ENCODE assay signal across 10 mouse cellular contexts in genomic region chr2:174297851-174298250, GRCm38 (mm10). TPM values are rescaled to one million over a fixed set of nuclear protein-coding genes. Genes with fewer than 3 reads are reported as not detected.
A peak's percentile ranks its signal among the peaks of the same experiment; 100 is the strongest.
DNase-seq lines count a peak whose midpoint lies in the region; ATAC-seq and TF ChIP-seq lines count a peak whose summit lies in the region.
"Had no signal": no experiment of that assay in that cellular context is flagged by ENCODE, and none has a peak within 500 bp of the region (broad histone marks: within the 10 kb centered on the region; RNA-seq: fewer than 3 reads in every experiment).

No protein-coding gene starts in this region.

- H3K4me1 ChIP-seq in erythroblast, embryonic 14.5 days (ENCODE audit: control insufficient read depth) = peaks cover 56% of the 10 kb centered on the region
- peaks cover 20% of the 10 kb centered on the region for H3K4me1 ChIP-seq in kidney, embryonic 16.5 days (ENCODE audit: insufficient read depth, low read length)
- peaks cover 8% of the 10 kb centered on the region; the same call in 1 of the 2 replicates for H3K4me1 ChIP-seq in hindbrain, embryonic 14.5 days (replicated peaks; ENCODE audit: control insufficient read depth, insufficient read depth, low read length)
- peaks cover 45% of the 10 kb centered on the region for H3K4me1 ChIP-seq in liver, embryonic 15.5 days (replicated peaks)

- H3K27me3 ChIP-seq in erythroblast, embryonic 14.5 days (ENCODE audit: control insufficient read depth) = peaks cover 56% of the 10 kb centered on the region
- peaks cover 37% of the 10 kb centered on the region for H3K27me3 ChIP-seq in kidney, embryonic 16.5 days (ENCODE audit: insufficient read depth, low read length)
- peaks cover 41% of the 10 kb centered on the region for H3K27me3 ChIP-seq in hindbrain, embryonic 14.5 days (ENCODE audit: control insufficient read depth, insufficient read depth, low read length)
- H3K27me3 ChIP-seq in liver, embryonic 15.5 days = peaks cover 53% of the 10 kb centered on the region

- TF ChIP-seq CTCF in left cerebral cortex, adult 2 months (IDR thresholded peaks at IDR 0.05) = no peak

- H3K9me3 ChIP-seq in erythroblast, embryonic 14.5 days (ENCODE audit: control insufficient read depth, low read length) = peaks cover 59% of the 10 kb centered on the region
- H3K9me3 ChIP-seq in kidney, embryonic 16.5 days (ENCODE audit: low read length) = peaks cover 69% of the 10 kb centered on the region
- peaks cover 65% of the 10 kb centered on the region for H3K9me3 ChIP-seq in hindbrain, embryonic 14.5 days (ENCODE audit: control insufficient read depth, low read length)
- peaks cover 18% of the 10 kb centered on the region for H3K9me3 ChIP-seq in liver, embryonic 15.5 days (replicated peaks)

- H3K4me2 ChIP-seq in kidney, embryonic 16.5 days (replicated peaks; ENCODE audit: low read depth, low read length) = peak overlapping the region; percentile 62; the same call in 1 of the 2 replicates
- no peak overlapping the region for H3K4me2 ChIP-seq in hindbrain, embryonic 14.5 days (replicated peaks)
- peak overlapping the region; percentile 78 for H3K4me2 ChIP-seq in liver, embryonic 15.5 days

- H3K4me3 ChIP-seq in erythroblast, embryonic 14.5 days (replicated peaks) = peak overlapping the region; percentile 19
- H3K4me3 ChIP-seq in kidney, embryonic 16.5 days (ENCODE audit: low read length) = 0 out of 2 replicates have a peak overlapping the region, but pooled peaks have one; percentile 41
- H3K4me3 ChIP-seq in hindbrain, embryonic 14.5 days (replicated peaks; ENCODE audit: low read length) = peak overlapping the region; percentile 7; the same call in 1 of the 2 replicates
- peak overlapping the region; percentile 68 for H3K4me3 ChIP-seq in liver, embryonic 15.5 days (replicated peaks)
- no peak overlapping the region for H3K4me3 ChIP-seq in left cerebral cortex, adult 2 months

- WGBS in kidney, embryonic 16.5 days = 71% methylated on average over 19 of the region's 19 CpGs
- WGBS in hindbrain, embryonic 14.5 days = 60% methylated on average over 19 of the region's 19 CpGs
- 44% methylated on average over 19 of the region's 19 CpGs for WGBS in liver, embryonic 15.5 days (ENCODE audit: insufficient replicate concordance)

- DNase-seq in kidney, postnatal 4 days = no peak
- DNase-seq in hindbrain, embryonic 14.5 days (ENCODE audit: low spot score) = no peak
- DNase-seq in left cerebral cortex, adult 2 months (ENCODE audit: extremely low spot score in 1 of 2, low spot score in 2 of 2) = no peak
- no peak for DNase-seq in gastrocnemius, adult 18-20 months (ENCODE audit: low spot score)
- DNase-seq: cerebellum, adult 8-10 months had no signal

- intact Hi-C loops in left cerebral cortex, adult 2 months (cut with DNase I) = loop anchor here (1.0 to 5.0 kb wide), 2 partner anchors 221 to 717 kb away; partner anchors contain the start of gene Stx16

- no peak for ATAC-seq in erythroblast, adult 5-6 weeks (replicated peaks; ENCODE audit: low FRiP score, poor library complexity, severe bottlenecking)
- ATAC-seq in kidney, embryonic 16.5 days (ENCODE audit: low FRiP score, low TSS enrichment) = no peak
- no peak for ATAC-seq in hindbrain, embryonic 14.5 days (ENCODE audit: low FRiP score)
- no peak for ATAC-seq in liver, embryonic 15.5 days (ENCODE audit: insufficient read depth)

- H3K27ac ChIP-seq in kidney, embryonic 16.5 days (ENCODE audit: low read length) = no peak overlapping the region
- H3K27ac ChIP-seq in hindbrain, embryonic 14.5 days = no peak overlapping the region
- no peak overlapping the region for H3K27ac ChIP-seq in liver, embryonic 15.5 days (replicated peaks)
- no peak overlapping the region for H3K27ac ChIP-seq in left cerebral cortex, adult 2 months
- H3K27ac ChIP-seq: macrophage had no signal

- H3K9ac ChIP-seq in kidney, embryonic 16.5 days (replicated peaks; ENCODE audit: low read length) = no peak overlapping the region
- H3K9ac ChIP-seq in hindbrain, embryonic 14.5 days = no peak overlapping the region
- no peak overlapping the region for H3K9ac ChIP-seq in liver, embryonic 15.5 days

- peaks cover 5% of the 10 kb centered on the region for H3K36me3 ChIP-seq in erythroblast, embryonic 14.5 days (ENCODE audit: control insufficient read depth)
- peaks cover 11% of the 10 kb centered on the region for H3K36me3 ChIP-seq in kidney, embryonic 16.5 days (ENCODE audit: insufficient read depth, low read length)
- H3K36me3 ChIP-seq in hindbrain, embryonic 14.5 days (replicated peaks; ENCODE audit: control insufficient read depth, insufficient read depth) = no peaks in the 10 kb centered on the region
- no peaks in the 10 kb centered on the region for H3K36me3 ChIP-seq in liver, embryonic 15.5 days (replicated peaks)

RNA-seq across cellular contexts. Expression of gene Gnas, which starts 13.7 kb away (rescaled TPM):
- polyA plus RNA-seq in erythroblast, embryonic 14.5 days (2012) = 73.8 and 74.5 TPM in 2 replicates
- total RNA-seq in erythroblast, adult 5-6 weeks (2015; ENCODE audit: low replicate concordance) = 236 and 242 TPM in 2 replicates
- 156 and 162 TPM in 2 replicates for total RNA-seq in erythroblast, adult 5-6 weeks (2017; ENCODE audit: low replicate concordance)
- polyA plus RNA-seq in kidney, embryonic 16.5 days (2015; fragmentation: Nextera tagmentation; extraction: Ambion mirVana) = 743 and 1,325 TPM in 2 replicates
- polyA plus RNA-seq in hindbrain, embryonic 14.5 days (2014; fragmentation: Nextera tagmentation; extraction: Ambion mirVana) = 1,800 and 1,897 TPM in 2 replicates
- 323 and 336 TPM in 2 replicates for polyA plus RNA-seq in liver, embryonic 15.5 days (2015; fragmentation: Nextera tagmentation; extraction: Ambion mirVana)
- 1,000 to 10,000 TPM; 1,778 to 1,853 TPM for total RNA-seq in left cerebral cortex, adult 2 months (2021)
- 1,000 to 10,000 TPM; 1,321 to 1,349 TPM for total RNA-seq in gastrocnemius, adult 18-20 months (2021)

RNA-seq across cellular contexts. Expression of gene Gm20721, which starts 48.7 kb away (rescaled TPM):
- 0.03 and 0.27 TPM in 2 replicates for polyA plus RNA-seq in erythroblast, embryonic 14.5 days (2012)
- not detected in 2 replicates for total RNA-seq in erythroblast, adult 5-6 weeks (2015; ENCODE audit: low replicate concordance)
- 0.43 and 8.5 TPM in 2 replicates for total RNA-seq in erythroblast, adult 5-6 weeks (2017; ENCODE audit: low replicate concordance)
- polyA plus RNA-seq in kidney, embryonic 16.5 days (2015; fragmentation: Nextera tagmentation; extraction: Ambion mirVana) = 18.2 and 28.2 TPM in 2 replicates
- polyA plus RNA-seq in hindbrain, embryonic 14.5 days (2014; fragmentation: Nextera tagmentation; extraction: Ambion mirVana) = 8.6 and 10.9 TPM in 2 replicates
- polyA plus RNA-seq in liver, embryonic 15.5 days (2015; fragmentation: Nextera tagmentation; extraction: Ambion mirVana) = 49.2 and 59.3 TPM in 2 replicates
- total RNA-seq in left cerebral cortex, adult 2 months (2021) = 1 to 10 TPM; 2.3 to 2.8 TPM
- 1 to 10 TPM; 1.9 TPM for total RNA-seq in gastrocnemius, adult 18-20 months (2021)
